Mouse (Mus musculus) forebrain, embryonic 10.5 days (tissue): ENCODE data around the gene Mipol1. TPM values are rescaled to one million over a fixed set of nuclear protein-coding genes. Genes with fewer than 3 reads are reported as not detected.

Experiments used
- DNase-seq: peaks from one replicate; pipeline ENCODE4 v3.0.0-alpha.2; 2017; ENCODE audit warnings: low spot score; ENCODE audit errors: extremely low spot score
- H3K27ac ChIP-seq: fragments of 300-500 bp; sonication (generic); 2 replicates; pipeline ENCODE4 v1.5.1; 2016; ENCODE audit warnings: mild to moderate bottlenecking
- H3K27me3 ChIP-seq: fragments of 300-500 bp; sonication (generic); 2 replicates; pipeline ENCODE4 v1.6.1; 2016; ENCODE audit warnings: mild to moderate bottlenecking; ENCODE audit not compliant: poor library complexity, severe bottlenecking
- H3K36me3 ChIP-seq: fragments of 300-500 bp; sonication (generic); replicated peaks from 2 replicates; pipeline ENCODE4 v1.6.1; 2016; ENCODE audit warnings: mild to moderate bottlenecking, moderate library complexity
- H3K4me1 ChIP-seq: fragments of 300-500 bp; sonication (generic); 2 replicates; pipeline ENCODE4 v1.6.1; 2016
- H3K4me3 ChIP-seq: fragments of 300-500 bp; sonication (generic); 2 replicates; pipeline ENCODE4 v1.5.1; 2016; ENCODE audit warnings: mild to moderate bottlenecking, moderate library complexity
- H3K9me3 ChIP-seq: fragments of 300-500 bp; sonication (generic); 2 replicates; pipeline ENCODE4 v1.6.1; 2016; ENCODE audit warnings: mild to moderate bottlenecking, moderate library complexity
- WGBS: fragments of 180-500 bp; shearing (Covaris S2); methylation state at CpG from one replicate; pipeline ENCODE4 v1.1.7; 2016; 5-methylcytosine and 5-hydroxymethylcytosine counted together
- polyA plus RNA-seq: library from polyadenylated mRNA; unstranded; fragments of >200 nt; fragmentation: Nextera tagmentation; extraction: Ambion mirVana; gene quantifications from 2 replicates; pipeline ENCODE4 v1.2.1, GENCODE M21; 2016

Gene Mipol1
- 8.2 and 9.4 TPM in 2 replicates for polyA plus RNA-seq

- Histone ChIP-seq H3K36me3 (peaks cover 16% of the 10 kb centered on the region), H3K27ac (peak within 1 kb of the TSS; percentile 98), H3K9me3 (no peaks in the 10 kb centered on the region), H3K27me3 (no peaks in the 10 kb centered on the region), H3K4me1 (peaks cover 14% of the 10 kb centered on the region), H3K4me3 (peak within 1 kb of the TSS; percentile 82)
- WGBS: under 1% methylated on average over 58 of the region's 58 CpGs
- peak; percentile 96 for DNase-seq
These were observed at the start of gene Mipol1, which contains the start of gene Prps1l3 for GRCm38 (mm10) chr12:57230192-57230706. Mipol1 (plus strand) TSS chr12:57230427. Prps1l3 (plus strand) TSS chr12:57230412.

- Histone ChIP-seq H3K9me3 (no peaks in the 10 kb centered on the region), H3K4me1 (peaks cover 8% of the 10 kb centered on the region), H3K27ac (no peak overlapping the region), H3K36me3 (no peaks in the 10 kb centered on the region), H3K27me3 (no peaks in the 10 kb centered on the region), H3K4me3 (no peak overlapping the region)
- 67% methylated on average over 2 of the region's 2 CpGs for WGBS
- no peak for DNase-seq
These were observed 45.7 kb upstream of the Mipol1 start for GRCm38 (mm10) chr12:57184401-57185147.

- DNase-seq: no peak
- 0% methylated on average over 1 of the region's 1 CpGs for WGBS
- H3K9me3 ChIP-seq: no peaks in the 10 kb centered on the region
These were observed 44.8 kb upstream of the Mipol1 start for GRCm38 (mm10) chr12:57185475-57185874.

GRCm38 (mm10) chr12:57186126-57186525 lies 44.1 kb upstream of the Mipol1 start:
- no peak overlapping the region for H3K27ac ChIP-seq
- 78% methylated on average over 2 of the region's 2 CpGs for WGBS

More at GRCm38 (mm10) chr12:57185475-57185874, 44.8 kb upstream of the Mipol1 start:
- Histone ChIP-seq H3K4me1 (peaks cover 7% of the 10 kb centered on the region), H3K27me3 (no peaks in the 10 kb centered on the region), H3K4me3 (no peak overlapping the region), H3K36me3 (no peaks in the 10 kb centered on the region), H3K27ac (no peak overlapping the region)

GRCm38 (mm10) chr12:57187032-57187431 lies 43.2 kb upstream of the Mipol1 start:
- WGBS: 91% methylated on average over 4 of the region's 4 CpGs
- H3K27me3 ChIP-seq: no peaks in the 10 kb centered on the region
- peaks cover 7% of the 10 kb centered on the region for H3K4me1 ChIP-seq
- H3K27ac ChIP-seq: no peak overlapping the region
- no peak for DNase-seq
- H3K9me3 ChIP-seq: no peaks in the 10 kb centered on the region
- no peaks in the 10 kb centered on the region for H3K36me3 ChIP-seq
- H3K4me3 ChIP-seq: no peak overlapping the region

More at GRCm38 (mm10) chr12:57186126-57186525, 44.1 kb upstream of the Mipol1 start:
- H3K9me3 ChIP-seq: no peaks in the 10 kb centered on the region
- H3K4me3 ChIP-seq: no peak overlapping the region
- DNase-seq: no peak
- no peaks in the 10 kb centered on the region for H3K27me3 ChIP-seq
- no peaks in the 10 kb centered on the region for H3K36me3 ChIP-seq
- H3K4me1 ChIP-seq: peaks cover 7% of the 10 kb centered on the region

- Histone ChIP-seq H3K9me3 (no peaks in the 10 kb centered on the region), H3K4me3 (no peak overlapping the region), H3K27ac (no peak overlapping the region), H3K4me1 (peaks cover 28% of the 10 kb centered on the region), H3K36me3 (no peaks in the 10 kb centered on the region), H3K27me3 (peaks cover 29% of the 10 kb centered on the region)
- DNase-seq: peak; percentile 26
- WGBS: 49% methylated on average over 3 of the region's 3 CpGs
These were observed 35.6 kb upstream of the Mipol1 start for GRCm38 (mm10) chr12:57194609-57195008.

GRCm38 (mm10) chr12:57196286-57196607 lies 34.0 kb upstream of the Mipol1 start:
- Histone ChIP-seq H3K36me3 (no peaks in the 10 kb centered on the region), H3K4me3 (peak overlapping the region; percentile 66), H3K9me3 (no peaks in the 10 kb centered on the region), H3K27me3 (peaks cover 29% of the 10 kb centered on the region), H3K27ac (peak overlapping the region; percentile 86), H3K4me1 (peaks cover 23% of the 10 kb centered on the region)
- WGBS: 8% methylated on average over 8 of the region's 8 CpGs
- no peak for DNase-seq

- DNase-seq: peak; percentile 65
- Histone ChIP-seq H3K27me3 (peaks cover 29% of the 10 kb centered on the region), H3K4me1 (peaks cover 23% of the 10 kb centered on the region), H3K9me3 (no peaks in the 10 kb centered on the region), H3K27ac (peak overlapping the region; percentile 86), H3K4me3 (peak overlapping the region; percentile 66), H3K36me3 (no peaks in the 10 kb centered on the region)
- WGBS: under 1% methylated on average over 55 of the region's 59 CpGs
These were observed 33.4 kb upstream of the Mipol1 start for GRCm38 (mm10) chr12:57196608-57197362.

GRCm38 (mm10) chr12:57197363-57198026 lies 32.7 kb upstream of the Mipol1 start, which contains the start of gene Slc25a21:
Slc25a21 (minus strand) TSS chr12:57197472.
- Histone ChIP-seq H3K9me3 (no peaks in the 10 kb centered on the region), H3K36me3 (no peaks in the 10 kb centered on the region), H3K4me1 (peaks cover 23% of the 10 kb centered on the region), H3K4me3 (peak within 1 kb of the TSS; percentile 66), H3K27me3 (peaks cover 29% of the 10 kb centered on the region), H3K27ac (peak within 1 kb of the TSS; percentile 86)
- 33% methylated on average over 10 of the region's 10 CpGs for WGBS
- DNase-seq: no peak

- Histone ChIP-seq H3K4me1 (peaks cover 23% of the 10 kb centered on the region), H3K27me3 (peaks cover 29% of the 10 kb centered on the region), H3K36me3 (no peaks in the 10 kb centered on the region), H3K9me3 (no peaks in the 10 kb centered on the region), H3K4me3 (no peak overlapping the region), H3K27ac (0 out of 2 replicates have a peak overlapping the region, but pooled peaks have one; percentile 10)
- no peak for DNase-seq
These were observed 32.0 kb upstream of the Mipol1 start for GRCm38 (mm10) chr12:57198269-57198668.

GRCm38 (mm10) chr12:57199427-57199826 lies 30.8 kb upstream of the Mipol1 start:
- no peaks in the 10 kb centered on the region for H3K9me3 ChIP-seq
- peaks cover 27% of the 10 kb centered on the region for H3K27me3 ChIP-seq
- H3K4me1 ChIP-seq: peaks cover 23% of the 10 kb centered on the region
- 92% methylated on average over 2 of the region's 2 CpGs for WGBS
- no peak for DNase-seq
- H3K36me3 ChIP-seq: no peaks in the 10 kb centered on the region
- no peak overlapping the region for H3K4me3 ChIP-seq
- H3K27ac ChIP-seq: no peak overlapping the region

GRCm38 (mm10) chr12:57201901-57202300 lies 28.3 kb upstream of the Mipol1 start:
- Histone ChIP-seq H3K27ac (no peak overlapping the region), H3K36me3 (no peaks in the 10 kb centered on the region), H3K27me3 (peaks cover 16% of the 10 kb centered on the region), H3K9me3 (no peaks in the 10 kb centered on the region), H3K4me1 (peaks cover 14% of the 10 kb centered on the region), H3K4me3 (no peak overlapping the region)
- no peak for DNase-seq
- WGBS: 98% methylated on average over 3 of the region's 3 CpGs
